Mouse (Mus musculus) spleen, adult 18-20 months (tissue): ENCODE measurements around the gene Zbtb17.

Experiments
- DNase-seq, 2 experiments: peaks; one replicate each; pipeline ENCODE4 v3.0.0; 2022; ENCODE audit warnings: mixed read lengths in 2 of 2

Zbtb17 gene

GRCm38 (mm10) chr4:141426796-141427745 lies 17.4 kb upstream of the Zbtb17 start:
- DNase-seq: no peak

DNA sequence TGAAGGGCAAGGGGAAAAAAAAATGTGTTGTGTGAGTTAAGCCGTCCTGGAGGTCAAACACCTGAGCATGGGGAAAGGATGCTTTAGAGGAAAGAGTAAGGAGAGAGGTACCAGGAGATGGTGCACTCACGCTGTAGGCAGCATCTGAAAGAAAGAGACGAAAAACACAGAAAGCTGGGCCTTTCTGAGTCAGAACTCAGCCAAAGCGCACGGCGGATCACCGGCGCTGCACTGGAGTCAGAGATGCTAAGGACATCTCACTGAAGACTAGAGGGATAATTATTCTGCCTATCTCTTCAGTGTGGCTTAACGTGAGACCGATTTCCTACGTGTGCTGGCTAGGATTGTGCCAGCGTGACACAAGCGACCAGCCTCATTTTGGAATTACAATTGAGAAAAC lies 16.5 kb upstream of the Zbtb17 start:
- no peak for DNase-seq

GRCm38 (mm10) chr4:141429381-141429780 lies 15.1 kb upstream of the Zbtb17 start:
- no peak for DNase-seq

- DNase-seq: no peak
Measured at GRCm38 (mm10) chr4:141429847-141430246, 14.6 kb upstream of the Zbtb17 start.

- DNase-seq: peak; percentile 48 to 74
Measured at GRCm38 (mm10) chr4:141430997-141431396, 13.5 kb upstream of the Zbtb17 start.

DNA sequence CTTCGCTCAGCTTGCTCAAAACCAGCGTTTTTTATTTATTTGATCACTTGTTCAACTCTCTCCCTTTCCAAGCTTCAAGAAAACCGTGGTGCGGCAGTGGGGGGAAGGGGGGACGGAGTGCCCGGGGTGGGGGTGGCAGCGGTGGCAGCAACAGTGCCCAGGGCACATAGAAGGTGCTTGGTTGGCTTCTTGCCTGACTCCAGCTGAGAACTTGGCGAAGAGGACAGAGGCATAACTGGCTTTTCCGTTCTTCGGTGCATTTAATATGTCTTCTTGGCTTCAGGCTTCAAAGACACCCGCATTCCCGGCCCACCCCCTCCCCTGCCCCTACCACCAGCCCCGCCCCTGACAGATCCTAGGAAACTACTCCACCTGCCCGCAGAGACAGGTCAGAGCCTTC lies 11.8 kb upstream of the Zbtb17 start:
- DNase-seq: no peak

DNA sequence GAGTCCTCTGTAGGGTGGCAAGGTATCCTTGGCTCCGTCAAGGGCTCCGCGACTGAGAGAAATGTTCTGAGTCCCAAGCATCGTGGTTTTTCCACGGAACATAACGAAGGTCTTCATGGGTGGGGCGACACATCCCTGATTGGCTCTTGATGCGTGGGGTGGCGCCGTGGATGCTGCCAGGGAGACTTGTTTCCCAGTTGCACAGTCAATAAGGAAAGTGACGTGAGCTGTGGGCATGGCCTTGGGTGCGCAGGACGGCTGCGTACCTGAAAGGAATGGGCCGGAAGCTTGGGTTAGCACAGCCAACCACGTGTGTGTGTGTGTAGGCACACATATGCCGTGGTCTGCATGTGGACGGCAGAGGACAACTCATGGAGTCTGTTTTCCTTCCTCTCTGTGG lies 11.3 kb upstream of the Zbtb17 start:
- no peak for DNase-seq

DNA sequence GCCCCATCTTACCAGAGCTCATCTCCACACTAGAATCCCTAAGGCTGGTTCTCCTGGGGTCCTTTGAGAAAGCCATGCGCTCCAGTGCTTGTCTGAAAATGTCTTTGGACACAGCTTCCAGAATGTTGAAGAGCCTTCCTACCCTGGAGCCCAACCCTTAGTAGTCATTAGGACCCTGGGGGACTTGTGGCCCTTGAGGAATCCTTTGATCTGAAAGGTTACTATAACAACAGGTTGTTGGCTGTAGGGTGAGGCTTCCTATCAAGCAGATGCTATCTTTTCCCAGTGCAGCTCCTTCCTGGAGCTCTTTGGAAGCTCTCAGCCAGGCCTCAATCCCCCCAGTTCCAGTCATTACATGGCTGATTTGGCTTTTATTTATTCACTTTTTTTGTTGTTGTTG lies 8.5 kb upstream of the Zbtb17 start, which contains the start of gene Srarp:
Gene Srarp (minus strand): TSS at position 132 of the 400 bp plus-strand sequence.
- no peak for DNase-seq

DNA sequence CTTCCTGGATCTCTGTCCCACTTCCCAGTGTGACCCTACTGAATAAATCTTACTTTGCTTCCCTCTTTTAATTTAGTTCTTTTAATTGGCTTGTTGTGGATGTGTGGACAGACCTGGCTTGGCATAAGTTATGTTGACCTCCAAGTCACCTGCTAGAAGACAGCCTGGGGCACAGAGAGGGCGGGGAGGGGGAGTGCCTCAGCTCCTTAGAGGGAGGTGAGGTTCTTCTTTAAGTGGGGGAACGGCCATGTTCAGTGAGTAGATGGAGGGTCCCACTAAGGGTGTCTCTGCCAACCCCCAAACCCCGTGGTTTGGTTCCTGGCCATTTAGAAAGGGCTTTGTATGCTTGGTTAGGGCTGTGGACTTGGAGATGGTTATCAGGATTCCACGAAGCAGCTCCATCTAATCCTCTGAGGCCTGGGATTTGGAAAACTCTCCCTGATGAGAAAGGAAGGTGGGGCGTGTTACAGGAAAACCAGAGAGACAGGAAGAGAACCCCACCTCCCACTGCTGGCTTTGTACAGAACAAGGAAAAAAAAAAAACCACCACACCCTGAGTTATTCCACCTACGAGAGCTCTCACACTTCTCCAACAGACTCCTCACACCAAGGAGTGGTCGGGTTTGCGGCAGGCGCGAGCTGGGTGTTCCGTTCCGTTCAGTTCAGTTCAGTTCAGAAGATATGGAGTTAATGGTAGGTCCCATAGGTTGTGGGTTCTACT lies 5.2 kb upstream of the Zbtb17 start:
- no peak for DNase-seq

GRCm38 (mm10) chr4:141440877-141441276 lies 3.6 kb upstream of the Zbtb17 start:
- no peak for DNase-seq

DNA sequence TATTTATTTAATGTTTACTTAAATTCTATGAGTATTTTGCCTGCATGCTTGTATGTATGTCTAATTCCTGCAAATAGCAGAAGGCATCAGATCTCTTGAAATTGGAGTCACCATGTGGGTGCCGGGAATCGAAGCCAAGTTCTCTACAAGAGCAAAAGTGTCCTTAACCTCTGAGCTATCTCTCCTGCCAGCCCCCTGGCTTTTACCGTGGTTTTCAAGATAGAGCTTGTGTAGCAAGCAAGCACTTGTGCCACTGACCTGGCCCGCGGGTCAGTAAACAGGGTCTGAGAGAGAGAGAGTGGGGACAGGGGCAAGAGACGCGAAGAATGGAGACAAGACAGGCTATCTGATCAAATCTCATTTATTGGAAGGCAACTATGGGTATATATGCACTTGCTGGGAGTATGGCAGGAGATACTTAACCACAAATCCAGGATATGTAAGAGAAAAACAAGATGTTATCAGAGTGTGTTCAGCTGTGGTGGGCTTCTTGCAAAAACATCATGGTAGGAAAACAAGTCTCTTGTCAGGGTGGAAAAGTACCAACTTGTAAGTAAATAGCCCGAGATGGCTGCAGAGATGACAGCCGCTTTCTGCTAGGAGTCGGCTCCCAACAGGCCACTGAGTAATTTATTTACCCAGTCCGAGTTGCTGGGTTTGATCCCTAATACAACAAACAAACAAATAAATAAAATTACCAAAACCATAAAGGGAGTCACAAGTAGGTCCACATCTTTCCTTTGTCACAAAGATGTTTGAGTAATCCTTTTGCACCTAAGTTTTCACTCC lies 619 bp upstream of the Zbtb17 start:
- no peak for DNase-seq

GRCm38 (mm10) chr4:141445328-141445720 lies 870 bp downstream of the Zbtb17 start:
- no peak for DNase-seq

DNA sequence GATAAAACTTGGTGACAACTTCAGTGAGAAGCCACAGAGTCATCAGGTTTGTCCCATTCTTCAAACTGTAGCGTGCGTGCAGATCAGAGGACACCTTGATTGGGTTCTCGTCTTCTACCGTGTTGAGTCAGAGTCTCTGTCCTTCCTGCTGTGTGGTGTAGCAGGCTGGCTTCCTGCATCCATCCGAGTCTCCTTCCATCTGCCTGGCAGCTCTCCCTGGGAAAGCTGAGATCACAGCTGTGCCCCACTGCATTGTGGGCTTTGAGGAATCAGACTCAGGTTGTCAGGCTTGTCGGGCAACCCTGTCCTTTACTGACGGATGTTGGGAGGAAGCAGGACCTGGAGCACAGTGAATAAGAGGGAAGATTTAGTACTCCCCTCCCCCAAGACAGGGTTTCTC lies 1.8 kb downstream of the Zbtb17 start:
- no peak for DNase-seq

- DNase-seq: no peak
Measured at GRCm38 (mm10) chr4:141451251-141451650, 6.8 kb downstream of the Zbtb17 start.

GRCm38 (mm10) chr4:141451916-141452450 lies 7.5 kb downstream of the Zbtb17 start:
- no peak for DNase-seq

DNA sequence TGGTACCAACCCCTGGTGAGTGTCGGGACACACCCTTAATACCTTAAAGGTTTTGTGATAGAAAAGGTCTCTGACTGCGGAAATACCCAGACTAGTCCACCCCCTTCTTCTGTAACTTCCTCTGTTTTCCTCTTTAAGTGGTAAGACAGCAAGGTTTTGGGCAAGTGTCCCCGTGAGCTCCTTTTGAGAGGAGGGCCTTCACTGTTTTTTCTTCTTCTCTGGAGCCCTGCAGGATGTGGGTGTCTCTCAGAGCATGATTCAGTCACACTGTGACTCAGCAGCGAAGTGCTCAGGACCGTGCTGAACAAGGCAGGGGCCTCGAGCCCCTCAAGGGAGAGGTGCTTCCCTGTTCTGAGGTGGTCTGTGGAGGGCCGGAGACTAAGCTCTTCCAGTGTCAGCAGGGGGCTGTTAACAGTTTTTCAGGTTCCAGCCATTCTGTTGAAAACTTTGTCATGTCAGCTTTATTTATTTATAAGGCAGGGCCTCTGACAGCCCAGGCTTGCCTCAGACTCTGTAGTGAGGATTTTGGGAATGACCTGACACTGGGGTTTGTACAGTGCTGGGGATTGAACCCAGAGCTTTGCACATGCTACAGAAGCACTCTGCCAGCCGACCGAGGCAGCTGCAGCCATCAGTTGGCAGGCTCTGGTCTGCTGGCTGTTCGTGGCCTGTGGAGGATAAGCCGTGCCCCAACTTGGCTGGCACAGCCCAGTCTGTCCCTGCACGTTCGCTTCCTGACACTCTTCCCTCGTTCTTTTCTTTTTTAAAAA lies 10.3 kb downstream of the Zbtb17 start:
- no peak for DNase-seq

GRCm38 (mm10) chr4:141455526-141455925 lies 11.1 kb downstream of the Zbtb17 start:
- DNase-seq: no peak

- no peak for DNase-seq
Measured at GRCm38 (mm10) chr4:141456193-141456938, 11.9 kb downstream of the Zbtb17 start.

- DNase-seq: no peak
Measured at GRCm38 (mm10) chr4:141458236-141458635, 13.8 kb downstream of the Zbtb17 start.

GRCm38 (mm10) chr4:141458888-141459287 lies 14.4 kb downstream of the Zbtb17 start:
- no peak for DNase-seq

DNA sequence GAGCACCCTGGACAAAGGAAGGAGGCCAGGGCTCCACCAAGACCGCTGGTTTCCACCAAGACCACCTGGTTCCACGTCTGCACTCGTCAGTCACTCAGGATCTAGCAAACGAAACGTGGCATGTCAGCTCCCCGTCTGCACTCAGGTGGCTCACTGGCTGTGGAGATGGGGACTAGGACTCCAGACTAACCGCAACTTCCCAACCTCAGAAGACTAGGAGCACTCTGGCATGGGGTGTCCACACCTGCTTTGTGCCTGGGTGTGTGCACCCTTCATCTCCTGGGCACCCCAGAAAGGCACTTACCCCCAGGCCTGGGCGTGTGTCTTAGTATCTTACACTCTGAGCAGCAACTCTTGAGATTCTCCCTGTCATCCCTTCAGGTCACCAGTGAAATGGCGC lies 15.3 kb downstream of the Zbtb17 start:
- no peak for DNase-seq
